Mouse (Mus musculus) forebrain, embryonic 15.5 days (tissue): ENCODE measurements at regions not wholly inside any gene's neighbourhood (a gene's known extent, or its start where the extent isn't known, plus 50 kb on each side); places are given as distances from the start of the nearest gene placed in this dataset.
"Not testable (repeated sequence)": the region's sequence is repeated elsewhere in the genome, so short reads cannot be mapped to it uniquely, and the experiment has no call there.

Source experiments
- ATAC-seq: fragments of 200-750 bp; cut with Nextera tagmentation; replicated peaks from 2 replicates; pipeline ENCODE4 v1.8.0; 2017; ENCODE audit warnings: mild to moderate bottlenecking, moderate TSS enrichment, moderate library complexity
- H3K27ac ChIP-seq: fragments of 300-500 bp; sonication (generic); replicated peaks from 2 replicates; pipeline ENCODE4 v1.5.1; 2015; ENCODE audit warnings: mild to moderate bottlenecking, inconsistent platforms
- H3K27me3 ChIP-seq: fragments of 300-500 bp; sonication (generic); 2 replicates; pipeline ENCODE4 v1.6.1; 2015; ENCODE audit warnings: inconsistent platforms
- H3K36me3 ChIP-seq: fragments of 300-500 bp; sonication (generic); 2 replicates; pipeline ENCODE4 v1.6.1; 2015; ENCODE audit warnings: mild to moderate bottlenecking, inconsistent platforms
- H3K4me1 ChIP-seq: fragments of 300-500 bp; sonication (generic); 2 replicates; pipeline ENCODE4 v1.6.1; 2015; ENCODE audit warnings: inconsistent platforms
- H3K4me2 ChIP-seq: fragments of 300-500 bp; sonication (generic); replicated peaks from 2 replicates; pipeline ENCODE4 v1.6.1; 2015; ENCODE audit warnings: mild to moderate bottlenecking, inconsistent platforms
- H3K4me3 ChIP-seq: fragments of 300-500 bp; sonication (generic); 2 replicates; pipeline ENCODE4 v1.5.1; 2015; ENCODE audit warnings: mild to moderate bottlenecking, inconsistent platforms
- H3K9ac ChIP-seq: fragments of 300-500 bp; sonication (generic); replicated peaks from 2 replicates; pipeline ENCODE4 v1.6.1; 2015; ENCODE audit warnings: mild to moderate bottlenecking, inconsistent platforms
- H3K9me3 ChIP-seq: fragments of 300-500 bp; sonication (generic); 2 replicates; pipeline ENCODE4 v1.6.1; 2016; ENCODE audit warnings: inconsistent platforms
- WGBS: fragments of 180-500 bp; shearing (Covaris S2); methylation state at CpG from one replicate; pipeline ENCODE4 v1.1.7; 2015; ENCODE audit warnings: mixed read lengths; 5-methylcytosine and 5-hydroxymethylcytosine counted together

DNA sequence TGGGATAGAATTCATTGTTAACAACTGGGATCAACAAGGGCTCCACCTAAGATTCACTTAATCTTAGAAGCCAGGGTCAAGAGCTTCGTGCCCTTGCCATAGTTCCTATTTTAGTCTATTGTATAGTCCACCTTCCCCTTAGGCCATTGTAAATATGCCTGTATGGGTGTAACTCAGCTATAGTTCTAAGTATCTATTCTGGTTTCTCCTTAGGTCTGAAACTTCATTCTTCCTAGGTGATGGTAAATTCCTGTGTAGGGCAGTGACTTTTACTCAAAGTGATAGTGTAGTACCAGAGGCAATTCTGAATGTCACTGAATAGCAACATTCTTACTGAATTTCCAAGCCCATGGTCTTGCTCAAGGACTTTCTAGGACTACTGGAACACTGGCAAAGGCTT lies 989.4 kb downstream of the Ankrd7 start:
- H3K27ac ChIP-seq, H3K9me3 ChIP-seq, H3K4me1 ChIP-seq, H3K27me3 ChIP-seq, H3K4me2 ChIP-seq, H3K4me3 ChIP-seq, H3K9ac ChIP-seq, H3K36me3 ChIP-seq, ATAC-seq: not testable (repeated sequence)
- 92% methylated on average over 1 of the region's 1 CpGs for WGBS

DNA sequence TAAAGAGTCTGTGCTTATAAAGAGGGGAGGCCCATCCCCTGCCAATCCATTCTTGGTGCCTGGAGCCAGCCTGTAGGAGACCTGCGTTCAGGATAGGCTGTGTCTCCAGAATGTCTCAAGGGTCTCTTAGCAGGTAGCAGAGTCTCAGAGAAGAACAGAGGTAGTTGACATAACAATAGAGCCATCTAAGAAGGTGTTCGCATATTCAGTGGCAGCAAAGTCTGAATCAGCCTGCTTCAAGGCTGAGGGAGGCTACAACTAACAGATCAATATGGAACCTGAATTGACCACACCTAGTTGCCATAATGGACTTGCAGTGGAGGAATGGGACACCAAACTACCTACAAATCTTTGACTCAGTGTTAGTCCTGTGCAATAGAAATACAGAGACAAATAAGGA lies 998.0 kb downstream of the Ankrd7 start:
- Histone ChIP-seq H3K9ac (no peak overlapping the region), H3K27me3 (no peaks in the 10 kb centered on the region), H3K4me1 (no peaks in the 10 kb centered on the region), H3K4me2 (no peak overlapping the region), H3K9me3 (no peaks in the 10 kb centered on the region), H3K36me3 (no peaks in the 10 kb centered on the region), H3K4me3 (no peak overlapping the region), H3K27ac (no peak overlapping the region)
- WGBS = 91% methylated on average over 2 of the region's 2 CpGs
- ATAC-seq = no peak

DNA sequence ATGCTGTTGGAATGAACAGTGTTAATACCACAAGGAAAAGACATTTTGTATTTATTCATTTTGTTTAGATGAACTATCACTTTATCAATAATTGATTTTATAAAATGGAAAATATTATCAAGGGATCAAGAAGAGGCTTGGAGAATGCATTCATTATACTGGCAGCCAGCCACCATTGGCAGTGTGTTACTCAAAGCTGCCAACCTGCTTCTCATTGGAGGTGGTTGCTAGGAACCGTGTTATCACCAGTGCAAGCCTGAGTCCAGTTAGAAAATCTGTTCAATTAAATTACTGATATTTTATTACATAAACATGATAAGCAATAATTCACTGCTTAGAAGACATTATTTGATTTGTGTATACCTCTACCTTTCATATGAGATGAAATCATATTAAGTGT lies 1003.6 kb downstream of the Ankrd7 start:
- H3K9me3 ChIP-seq = no peaks in the 10 kb centered on the region
- no peaks in the 10 kb centered on the region for H3K27me3 ChIP-seq
- no peak overlapping the region for H3K4me2 ChIP-seq
- H3K9ac ChIP-seq = no peak overlapping the region
- no peaks in the 10 kb centered on the region for H3K36me3 ChIP-seq
- no peaks in the 10 kb centered on the region for H3K4me1 ChIP-seq
- H3K4me3 ChIP-seq = no peak overlapping the region
- ATAC-seq = 0 out of 2 replicates have a peak, but pooled peaks have one; percentile 53
- H3K27ac ChIP-seq = no peak overlapping the region
- WGBS = 53% methylated on average over 1 of the region's 1 CpGs

DNA sequence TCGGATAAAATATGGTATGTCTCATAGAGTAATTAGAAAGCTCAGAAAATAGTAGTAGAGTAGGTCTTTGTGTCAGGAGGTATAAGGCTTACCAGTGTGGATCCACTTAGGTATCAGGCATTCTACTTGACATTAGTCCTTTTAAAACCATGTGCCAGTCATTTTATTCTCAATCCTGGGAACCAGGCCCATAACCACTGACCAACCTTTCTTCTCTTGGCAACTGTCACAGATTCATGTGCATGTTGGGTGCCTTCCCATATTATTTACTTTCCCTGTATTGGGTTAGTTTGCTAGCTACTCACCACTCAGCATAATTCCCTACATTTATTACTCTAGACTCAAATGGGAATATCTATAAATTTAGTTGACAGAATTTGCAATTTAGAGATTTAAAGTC lies 1045.1 kb downstream of the Ankrd7 start:
- Histone ChIP-seq H3K27me3 (no peaks in the 10 kb centered on the region), H3K4me1 (no peaks in the 10 kb centered on the region), H3K4me3 (no peak overlapping the region), H3K27ac (no peak overlapping the region), H3K36me3 (no peaks in the 10 kb centered on the region), H3K9ac (no peak overlapping the region), H3K4me2 (no peak overlapping the region), H3K9me3 (no peaks in the 10 kb centered on the region)
- 88% methylated on average over 1 of the region's 1 CpGs for WGBS
- ATAC-seq = no peak

DNA sequence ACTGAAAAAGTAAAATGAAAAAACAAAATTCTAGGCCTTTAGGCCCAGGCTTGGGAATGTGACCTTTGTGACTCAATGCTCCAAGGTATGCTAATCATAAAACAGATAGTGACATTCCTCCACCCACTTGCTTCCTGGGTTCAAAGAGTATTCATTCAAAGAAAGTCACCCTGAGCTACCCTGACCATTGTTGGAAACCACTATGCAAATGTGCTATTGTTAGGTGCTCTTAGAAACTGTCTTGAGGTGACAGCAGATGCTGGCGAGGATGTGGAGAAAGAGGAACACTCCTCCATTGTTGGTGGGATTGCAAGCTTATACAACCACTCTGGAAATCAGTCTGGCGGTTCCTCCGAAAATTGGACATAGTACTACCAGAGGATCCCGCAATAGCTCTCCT lies 1075.7 kb downstream of the Ankrd7 start:
- not testable (repeated sequence) for H3K36me3 ChIP-seq, H3K27ac ChIP-seq, H3K9ac ChIP-seq, ATAC-seq, H3K27me3 ChIP-seq, H3K4me2 ChIP-seq, H3K4me1 ChIP-seq, H3K9me3 ChIP-seq, H3K4me3 ChIP-seq
- 81% methylated on average over 4 of the region's 4 CpGs for WGBS

DNA sequence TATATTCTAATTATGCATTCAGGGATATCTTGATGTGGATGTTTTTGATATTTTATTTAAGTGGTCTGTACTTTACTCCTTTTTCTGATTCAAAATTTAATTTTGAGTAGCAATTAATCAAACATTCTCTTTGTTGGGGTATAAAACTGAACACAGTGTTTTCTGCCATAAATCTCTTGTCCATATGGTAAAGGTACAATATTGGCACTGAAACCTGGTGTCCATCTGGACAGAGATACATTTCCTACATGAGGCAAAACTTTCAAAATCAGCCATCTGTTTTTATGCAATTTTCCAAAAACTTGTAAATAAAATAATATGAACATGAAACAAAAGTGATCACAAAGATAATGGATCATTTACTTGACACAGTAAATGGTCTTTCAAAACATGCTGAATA lies 1078.2 kb downstream of the Ankrd7 start:
- H3K4me2 ChIP-seq = no peak overlapping the region
- H3K27me3 ChIP-seq = no peaks in the 10 kb centered on the region
- no peaks in the 10 kb centered on the region for H3K36me3 ChIP-seq
- ATAC-seq = no peak
- H3K4me3 ChIP-seq = no peak overlapping the region
- no peak overlapping the region for H3K27ac ChIP-seq
- no peak overlapping the region for H3K9ac ChIP-seq
- H3K9me3 ChIP-seq = no peaks in the 10 kb centered on the region
- H3K4me1 ChIP-seq = no peaks in the 10 kb centered on the region

DNA sequence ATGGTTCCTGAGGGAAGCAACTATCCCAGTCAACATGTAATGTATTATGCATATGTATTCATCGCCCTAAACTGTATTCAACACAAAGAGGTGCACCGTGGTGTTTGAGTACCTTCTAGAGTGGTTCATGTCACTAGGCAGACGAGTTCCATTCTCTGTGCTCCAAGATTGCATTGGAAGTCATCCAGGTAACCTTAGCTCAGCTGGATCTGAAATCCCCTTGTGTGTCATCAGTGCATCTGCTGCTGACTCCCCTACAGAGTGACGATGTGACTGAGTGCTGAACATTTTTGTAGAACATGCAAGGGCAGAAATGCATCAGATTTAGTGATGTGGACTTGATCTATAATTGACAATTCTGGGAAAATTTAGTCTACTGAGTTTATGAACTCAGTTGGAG lies 1079.6 kb downstream of the Ankrd7 start:
- no peak overlapping the region for H3K4me2 ChIP-seq
- H3K4me3 ChIP-seq = no peak overlapping the region
- ATAC-seq = no peak
- H3K27ac ChIP-seq = no peak overlapping the region
- H3K9ac ChIP-seq = no peak overlapping the region
- WGBS = 65% methylated on average over 4 of the region's 4 CpGs
- H3K36me3 ChIP-seq = no peaks in the 10 kb centered on the region
- no peaks in the 10 kb centered on the region for H3K27me3 ChIP-seq
- H3K4me1 ChIP-seq = no peaks in the 10 kb centered on the region
- no peaks in the 10 kb centered on the region for H3K9me3 ChIP-seq

DNA sequence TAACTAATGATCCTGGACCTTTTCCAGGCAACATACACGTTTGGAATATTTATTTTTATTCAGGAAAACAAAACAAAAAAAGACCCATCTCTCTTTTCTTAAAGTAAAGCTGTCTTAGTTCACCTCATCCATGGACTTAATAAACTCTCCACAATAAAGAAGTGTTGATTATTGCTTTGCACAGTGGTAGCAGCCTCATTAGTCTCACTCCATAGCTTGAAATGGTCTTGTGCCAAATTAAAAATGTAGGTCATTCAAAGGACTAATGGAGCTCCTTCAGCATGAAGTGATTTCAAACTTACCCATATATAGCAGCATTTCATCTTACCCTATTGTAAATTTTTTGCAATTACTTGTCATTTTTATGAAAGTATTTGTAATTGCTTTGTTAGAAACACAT lies 1109.8 kb downstream of the Ankrd7 start:
- H3K9ac ChIP-seq = no peak overlapping the region
- H3K4me1 ChIP-seq = no peaks in the 10 kb centered on the region
- 11% methylated on average over 1 of the region's 1 CpGs for WGBS
- H3K27me3 ChIP-seq = no peaks in the 10 kb centered on the region
- no peak overlapping the region for H3K27ac ChIP-seq
- no peak for ATAC-seq
- H3K4me3 ChIP-seq = no peak overlapping the region
- no peaks in the 10 kb centered on the region for H3K36me3 ChIP-seq
- H3K4me2 ChIP-seq = no peak overlapping the region
- H3K9me3 ChIP-seq = no peaks in the 10 kb centered on the region

DNA sequence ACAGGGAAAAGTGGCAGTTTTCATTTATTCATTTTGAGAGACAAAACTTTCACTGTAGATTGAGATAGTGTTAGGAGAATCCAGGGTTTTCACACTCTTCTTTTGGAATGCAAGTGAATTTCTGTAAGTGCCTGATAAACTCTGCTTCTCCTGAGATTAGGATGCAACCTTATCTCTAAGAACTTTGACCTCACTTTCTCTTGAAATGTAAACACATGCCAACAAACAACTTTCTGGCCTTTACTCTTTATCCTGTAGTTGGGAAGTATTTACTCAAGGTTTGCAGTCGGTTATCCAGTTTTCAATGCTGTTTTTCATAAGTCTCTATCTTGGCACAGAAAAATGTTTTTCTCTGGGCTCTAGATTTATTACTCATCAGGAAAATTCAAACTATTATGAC lies 1125.7 kb downstream of the Ankrd7 start:
- no peak for ATAC-seq

DNA sequence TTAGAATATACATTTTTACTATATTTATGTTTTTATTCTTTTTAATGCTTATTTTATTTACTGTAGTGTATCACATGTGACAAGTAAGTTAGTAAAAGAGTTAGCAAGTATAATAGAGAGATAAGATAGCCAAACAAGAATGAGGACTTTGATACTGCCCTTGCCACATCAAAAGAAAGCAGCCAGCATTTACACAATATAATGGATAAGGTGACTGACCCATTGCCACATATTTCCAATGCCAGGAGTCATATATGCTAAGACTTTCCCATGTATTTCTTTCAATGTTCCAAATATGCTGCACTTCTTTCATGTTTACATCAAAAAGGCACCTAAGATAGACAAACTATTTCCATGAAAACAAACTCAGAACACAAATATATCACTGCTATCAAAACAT lies 1162.3 kb downstream of the Ankrd7 start:
- Histone ChIP-seq H3K9ac (no peak overlapping the region), H3K27ac (no peak overlapping the region), H3K9me3 (no peaks in the 10 kb centered on the region), H3K4me3 (no peak overlapping the region), H3K4me1 (no peaks in the 10 kb centered on the region), H3K27me3 (no peaks in the 10 kb centered on the region), H3K36me3 (no peaks in the 10 kb centered on the region), H3K4me2 (no peak overlapping the region)
- ATAC-seq = no peak

More for the DNA sequence above, 1125.7 kb downstream of the Ankrd7 start:
- H3K9me3 ChIP-seq = no peaks in the 10 kb centered on the region
- no peaks in the 10 kb centered on the region for H3K4me1 ChIP-seq
- no peak overlapping the region for H3K4me3 ChIP-seq
- 79% methylated on average over 1 of the region's 1 CpGs for WGBS
- no peaks in the 10 kb centered on the region for H3K27me3 ChIP-seq
- H3K9ac ChIP-seq = no peak overlapping the region
- H3K27ac ChIP-seq = no peak overlapping the region
- no peak overlapping the region for H3K4me2 ChIP-seq
- H3K36me3 ChIP-seq = no peaks in the 10 kb centered on the region

DNA sequence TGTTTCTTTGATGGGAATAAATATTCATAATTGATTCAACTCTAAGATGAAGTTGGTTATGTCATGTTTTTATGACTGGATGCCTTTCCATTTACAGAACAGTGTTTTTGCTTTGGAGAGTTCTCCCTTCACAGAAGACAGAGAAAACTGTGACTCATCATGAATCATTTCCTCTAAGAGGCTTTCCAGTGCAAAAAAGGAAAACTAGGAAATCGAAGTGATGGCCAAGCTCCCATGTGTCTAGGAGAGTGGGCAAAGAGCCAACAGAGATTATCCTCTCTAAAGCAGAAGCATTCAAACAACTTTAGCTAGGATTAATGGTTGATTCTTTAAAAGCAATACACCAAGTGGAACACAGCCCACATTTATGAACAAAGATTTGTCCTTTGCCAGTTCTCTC lies 1171.7 kb downstream of the Ankrd7 start:
- no peak for ATAC-seq
- no peaks in the 10 kb centered on the region for H3K9me3 ChIP-seq
- no peaks in the 10 kb centered on the region for H3K4me1 ChIP-seq
- no peak overlapping the region for H3K4me2 ChIP-seq
- 39% methylated on average over 1 of the region's 1 CpGs for WGBS
- no peak overlapping the region for H3K27ac ChIP-seq
- no peaks in the 10 kb centered on the region for H3K27me3 ChIP-seq
- no peaks in the 10 kb centered on the region for H3K36me3 ChIP-seq
- no peak overlapping the region for H3K4me3 ChIP-seq
- no peak overlapping the region for H3K9ac ChIP-seq

DNA sequence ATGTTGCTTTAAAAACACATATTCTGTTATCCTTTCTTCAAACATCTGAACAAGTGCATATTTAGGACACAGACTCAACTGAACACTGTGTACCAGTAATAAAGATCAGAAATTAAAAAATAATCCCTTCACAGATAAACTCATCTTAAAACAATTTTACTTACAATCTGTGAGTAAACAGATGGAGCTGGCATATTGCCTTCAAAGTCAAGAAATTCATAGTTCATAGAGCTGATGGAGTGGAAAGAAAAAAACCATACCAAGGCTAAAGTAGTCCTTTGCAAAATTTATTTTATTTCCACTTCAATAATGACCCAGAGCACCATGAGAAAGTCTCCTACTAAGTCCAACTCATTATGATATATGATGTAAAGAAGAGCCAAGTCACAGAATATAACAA lies 1136.6 kb upstream of the Kcnd2 start:
- Histone ChIP-seq H3K9ac (no peak overlapping the region), H3K4me1 (no peaks in the 10 kb centered on the region), H3K4me2 (no peak overlapping the region), H3K9me3 (no peaks in the 10 kb centered on the region), H3K36me3 (no peaks in the 10 kb centered on the region), H3K27me3 (no peaks in the 10 kb centered on the region), H3K27ac (no peak overlapping the region), H3K4me3 (no peak overlapping the region)
- ATAC-seq = no peak

DNA sequence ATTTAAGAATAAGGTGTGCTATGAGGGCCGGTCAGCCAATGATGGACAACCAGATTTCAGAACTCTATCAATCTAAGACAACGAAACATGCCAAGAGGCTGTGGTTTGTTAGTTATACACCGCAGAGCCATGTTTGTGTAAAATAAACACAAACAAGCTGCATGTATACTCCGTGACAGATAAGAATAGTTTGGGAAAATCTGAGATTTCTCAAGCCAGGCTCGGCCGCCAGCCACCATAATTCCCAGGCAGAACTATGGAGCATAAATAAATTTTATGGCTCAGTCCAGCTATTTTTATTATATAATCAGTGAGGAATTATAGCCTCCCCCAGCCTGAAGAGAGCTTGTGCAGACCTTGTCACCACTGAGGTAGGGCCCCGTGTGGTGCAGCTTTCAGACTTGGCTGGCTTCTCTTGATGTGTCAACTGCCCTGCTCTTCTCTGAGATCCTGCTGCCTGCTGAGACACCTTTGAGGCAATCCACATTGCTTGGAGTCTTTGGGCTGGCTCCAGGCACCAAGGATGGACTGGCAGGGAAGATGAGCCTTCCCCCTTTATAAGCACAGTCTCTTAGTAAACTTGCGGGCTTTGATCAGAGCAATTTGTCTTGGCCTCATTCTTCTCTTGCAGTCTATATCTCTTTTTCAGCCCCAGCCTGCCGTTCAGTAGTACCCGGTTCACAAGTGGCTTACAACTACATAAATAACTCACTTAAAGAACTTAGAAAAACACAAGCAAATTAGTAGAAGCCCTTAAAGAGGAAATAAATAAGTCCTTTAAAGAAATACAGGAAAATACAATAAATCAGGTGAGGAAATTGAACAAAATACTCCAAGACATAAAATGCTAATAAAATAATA lies 1123.0 kb upstream of the Kcnd2 start:
- Histone ChIP-seq H3K9ac (no peak overlapping the region), H3K27ac (no peak overlapping the region), H3K27me3 (no peaks in the 10 kb centered on the region), H3K4me3 (no peak overlapping the region), H3K4me1 (no peaks in the 10 kb centered on the region), H3K36me3 (no peaks in the 10 kb centered on the region), H3K9me3 (no peaks in the 10 kb centered on the region), H3K4me2 (no peak overlapping the region)
- ATAC-seq = no peak
- 84% methylated on average over 10 of the region's 10 CpGs for whole genome bisulfite sequencing
